Mouse (Mus musculus) forebrain, embryonic 15.5 days (tissue): Measurements from ENCODE around the gene Chst8. TPM values are rescaled to one million over a fixed set of nuclear protein-coding genes. Genes with fewer than 3 reads are reported as not detected.

Experiments used
- ATAC-seq: fragments of 200-750 bp; cut with Nextera tagmentation; replicated peaks from 2 replicates; pipeline ENCODE4 v1.8.0; 2017; ENCODE audit warnings: mild to moderate bottlenecking, moderate TSS enrichment, moderate library complexity
- H3K27ac ChIP-seq: fragments of 300-500 bp; sonication (generic); replicated peaks from 2 replicates; pipeline ENCODE4 v1.5.1; 2015; ENCODE audit warnings: mild to moderate bottlenecking, inconsistent platforms
- H3K27me3 ChIP-seq: fragments of 300-500 bp; sonication (generic); 2 replicates; pipeline ENCODE4 v1.6.1; 2015; ENCODE audit warnings: inconsistent platforms
- H3K36me3 ChIP-seq: fragments of 300-500 bp; sonication (generic); 2 replicates; pipeline ENCODE4 v1.6.1; 2015; ENCODE audit warnings: mild to moderate bottlenecking, inconsistent platforms
- H3K4me1 ChIP-seq: fragments of 300-500 bp; sonication (generic); 2 replicates; pipeline ENCODE4 v1.6.1; 2015; ENCODE audit warnings: inconsistent platforms
- H3K4me2 ChIP-seq: fragments of 300-500 bp; sonication (generic); replicated peaks from 2 replicates; pipeline ENCODE4 v1.6.1; 2015; ENCODE audit warnings: mild to moderate bottlenecking, inconsistent platforms
- H3K4me3 ChIP-seq: fragments of 300-500 bp; sonication (generic); 2 replicates; pipeline ENCODE4 v1.5.1; 2015; ENCODE audit warnings: mild to moderate bottlenecking, inconsistent platforms
- H3K9ac ChIP-seq: fragments of 300-500 bp; sonication (generic); replicated peaks from 2 replicates; pipeline ENCODE4 v1.6.1; 2015; ENCODE audit warnings: mild to moderate bottlenecking, inconsistent platforms
- H3K9me3 ChIP-seq: fragments of 300-500 bp; sonication (generic); 2 replicates; pipeline ENCODE4 v1.6.1; 2016; ENCODE audit warnings: inconsistent platforms
- WGBS: fragments of 180-500 bp; shearing (Covaris S2); methylation state at CpG from one replicate; pipeline ENCODE4 v1.1.7; 2015; ENCODE audit warnings: mixed read lengths; 5-methylcytosine and 5-hydroxymethylcytosine counted together
- polyA plus RNA-seq: library from polyadenylated mRNA; unstranded; fragments of >200 nt; fragmentation: Nextera tagmentation; extraction: Ambion mirVana; gene quantifications from 2 replicates; pipeline ENCODE4 v1.2.1, GENCODE M21; 2015

Gene Chst8
- 8.8 and 9.6 TPM in 2 replicates for polyA plus RNA-seq

GRCm38 (mm10) chr7:34812531-34813111, at the start of gene Chst8:
Chst8 (minus strand) TSS chr7:34812711.
- Histone ChIP-seq H3K27ac (no peak within 1 kb of the TSS), H3K36me3 (no peaks in the 10 kb centered on the region), H3K4me1 (peaks cover 28% of the 10 kb centered on the region), H3K9me3 (no peaks in the 10 kb centered on the region), H3K4me3 (peak within 1 kb of the TSS; percentile 51), H3K9ac (peak within 1 kb of the TSS; percentile 40), H3K4me2 (peak within 1 kb of the TSS; percentile 87), H3K27me3 (peaks cover 53% of the 10 kb centered on the region)
- under 1% methylated on average over 64 of the region's 65 CpGs for WGBS
- ATAC-seq = peak; percentile 81

GRCm38 (mm10) chr7:34858291-34858690, 45.8 kb upstream of the Chst8 start:
- H3K27ac ChIP-seq = no peak overlapping the region
- no peak overlapping the region for H3K9ac ChIP-seq
- no peaks in the 10 kb centered on the region for H3K36me3 ChIP-seq
- H3K4me1 ChIP-seq = 0 out of 2 replicates have a peak, but pooled peaks cover 5% of the 10 kb centered on the region
- H3K9me3 ChIP-seq = no peaks in the 10 kb centered on the region
- 37% methylated on average over 2 of the region's 2 CpGs for WGBS
- H3K4me2 ChIP-seq = no peak overlapping the region
- no peak for ATAC-seq
- no peaks in the 10 kb centered on the region for H3K27me3 ChIP-seq
- H3K4me3 ChIP-seq = no peak overlapping the region

GRCm38 (mm10) chr7:34854781-34855352, 42.4 kb upstream of the Chst8 start:
- no peak for ATAC-seq
- no peak overlapping the region for H3K4me2 ChIP-seq
- H3K9ac ChIP-seq = no peak overlapping the region
- no peaks in the 10 kb centered on the region for H3K36me3 ChIP-seq
- no peaks in the 10 kb centered on the region for H3K9me3 ChIP-seq
- H3K4me3 ChIP-seq = no peak overlapping the region
- H3K27ac ChIP-seq = no peak overlapping the region
- no peaks in the 10 kb centered on the region for H3K27me3 ChIP-seq
- 85% methylated on average over 6 of the region's 6 CpGs for WGBS
- H3K4me1 ChIP-seq = 0 out of 2 replicates have a peak, but pooled peaks cover 5% of the 10 kb centered on the region

- Histone ChIP-seq H3K4me3 (no peak overlapping the region), H3K9me3 (no peaks in the 10 kb centered on the region), H3K27ac (no peak overlapping the region), H3K36me3 (no peaks in the 10 kb centered on the region), H3K27me3 (no peaks in the 10 kb centered on the region), H3K9ac (no peak overlapping the region), H3K4me1 (0 out of 2 replicates have a peak, but pooled peaks cover 3% of the 10 kb centered on the region), H3K4me2 (no peak overlapping the region)
- 93% methylated on average over 3 of the region's 3 CpGs for WGBS
- ATAC-seq = no peak
These were observed 40.9 kb upstream of the Chst8 start for GRCm38 (mm10) chr7:34853393-34853792.

GRCm38 (mm10) chr7:34849660-34850059, 37.1 kb upstream of the Chst8 start:
- Histone ChIP-seq H3K4me1 (peaks cover 7% of the 10 kb centered on the region), H3K4me2 (no peak overlapping the region), H3K27ac (no peak overlapping the region), H3K27me3 (no peaks in the 10 kb centered on the region), H3K9ac (no peak overlapping the region), H3K36me3 (no peaks in the 10 kb centered on the region), H3K9me3 (no peaks in the 10 kb centered on the region), H3K4me3 (no peak overlapping the region)
- WGBS = 42% methylated on average over 10 of the region's 10 CpGs
- ATAC-seq = no peak

GRCm38 (mm10) chr7:34848811-34849210, 36.3 kb upstream of the Chst8 start:
- H3K27ac ChIP-seq = no peak overlapping the region
- ATAC-seq = no peak

GRCm38 (mm10) chr7:34847900-34848299, 35.4 kb upstream of the Chst8 start:
- no peaks in the 10 kb centered on the region for H3K27me3 ChIP-seq
- no peak overlapping the region for H3K4me3 ChIP-seq
- no peak overlapping the region for H3K27ac ChIP-seq
- H3K36me3 ChIP-seq = no peaks in the 10 kb centered on the region
- H3K4me2 ChIP-seq = no peak overlapping the region
- no peak overlapping the region for H3K9ac ChIP-seq
- no peak for ATAC-seq
- no peaks in the 10 kb centered on the region for H3K9me3 ChIP-seq
- H3K4me1 ChIP-seq = peaks cover 7% of the 10 kb centered on the region
- 94% methylated on average over 6 of the region's 6 CpGs for WGBS

More at GRCm38 (mm10) chr7:34848811-34849210, 36.3 kb upstream of the Chst8 start:
- Histone ChIP-seq H3K4me2 (no peak overlapping the region), H3K9ac (no peak overlapping the region), H3K4me3 (no peak overlapping the region), H3K27me3 (no peaks in the 10 kb centered on the region), H3K9me3 (no peaks in the 10 kb centered on the region), H3K4me1 (peaks cover 7% of the 10 kb centered on the region), H3K36me3 (no peaks in the 10 kb centered on the region)
- 92% methylated on average over 4 of the region's 4 CpGs for WGBS

GRCm38 (mm10) chr7:34847410-34847809, 34.9 kb upstream of the Chst8 start:
- Histone ChIP-seq H3K9me3 (no peaks in the 10 kb centered on the region), H3K36me3 (no peaks in the 10 kb centered on the region), H3K27ac (no peak overlapping the region), H3K4me1 (peaks cover 7% of the 10 kb centered on the region), H3K4me3 (no peak overlapping the region), H3K4me2 (no peak overlapping the region), H3K27me3 (no peaks in the 10 kb centered on the region), H3K9ac (no peak overlapping the region)
- ATAC-seq = no peak; the same call in 1 of the 2 replicates
- 11% methylated on average over 5 of the region's 5 CpGs for WGBS

- ATAC-seq = no peak
- H3K4me2 ChIP-seq = no peak overlapping the region
- no peak overlapping the region for H3K27ac ChIP-seq
- no peaks in the 10 kb centered on the region for H3K27me3 ChIP-seq
- no peak overlapping the region for H3K4me3 ChIP-seq
- H3K4me1 ChIP-seq = no peaks in the 10 kb centered on the region
- WGBS = 83% methylated on average over 4 of the region's 4 CpGs
- no peaks in the 10 kb centered on the region for H3K36me3 ChIP-seq
- no peak overlapping the region for H3K9ac ChIP-seq
- no peaks in the 10 kb centered on the region for H3K9me3 ChIP-seq
These were observed 26.2 kb upstream of the Chst8 start for GRCm38 (mm10) chr7:34838749-34839148.

- Histone ChIP-seq H3K9ac (no peak overlapping the region), H3K9me3 (no peaks in the 10 kb centered on the region), H3K4me2 (no peak overlapping the region), H3K36me3 (no peaks in the 10 kb centered on the region), H3K4me1 (no peaks in the 10 kb centered on the region), H3K27me3 (no peaks in the 10 kb centered on the region), H3K4me3 (no peak overlapping the region), H3K27ac (no peak overlapping the region)
- no peak for ATAC-seq
- WGBS = 89% methylated on average over 4 of the region's 4 CpGs
These were observed 25.7 kb upstream of the Chst8 start for GRCm38 (mm10) chr7:34838231-34838630.

GRCm38 (mm10) chr7:34826255-34826909, 13.9 kb upstream of the Chst8 start:
- H3K4me3 ChIP-seq = no peak overlapping the region
- no peak overlapping the region for H3K27ac ChIP-seq
- no peaks in the 10 kb centered on the region for H3K9me3 ChIP-seq
- H3K36me3 ChIP-seq = no peaks in the 10 kb centered on the region
- 35% methylated on average over 3 of the region's 3 CpGs for WGBS
- H3K4me2 ChIP-seq = no peak overlapping the region
- H3K4me1 ChIP-seq = no peaks in the 10 kb centered on the region
- no peak for ATAC-seq
- H3K27me3 ChIP-seq = no peaks in the 10 kb centered on the region
- H3K9ac ChIP-seq = no peak overlapping the region

GRCm38 (mm10) chr7:34821587-34821986, 9.1 kb upstream of the Chst8 start:
- no peak for ATAC-seq
- no peaks in the 10 kb centered on the region for H3K9me3 ChIP-seq
- H3K27ac ChIP-seq = no peak overlapping the region
- H3K9ac ChIP-seq = no peak overlapping the region
- H3K4me2 ChIP-seq = no peak overlapping the region
- no peaks in the 10 kb centered on the region for H3K36me3 ChIP-seq
- H3K4me1 ChIP-seq = peaks cover 17% of the 10 kb centered on the region
- no peaks in the 10 kb centered on the region for H3K27me3 ChIP-seq
- H3K4me3 ChIP-seq = no peak overlapping the region
- WGBS = 87% methylated on average over 9 of the region's 9 CpGs
